Mouse (Mus musculus): ENCODE data around the gene Slc7a7. TPM values are rescaled to one million over a fixed set of nuclear protein-coding genes. Genes with fewer than 3 reads are reported as not detected.
"Not testable (repeated sequence)": the region's sequence is repeated elsewhere in the genome, so short reads cannot be mapped to it uniquely, and the experiment has no call there.

Gene Slc7a7
- polyA plus RNA-seq, 1 experiment from 2014 or later: 5.3 TPM

DNA sequence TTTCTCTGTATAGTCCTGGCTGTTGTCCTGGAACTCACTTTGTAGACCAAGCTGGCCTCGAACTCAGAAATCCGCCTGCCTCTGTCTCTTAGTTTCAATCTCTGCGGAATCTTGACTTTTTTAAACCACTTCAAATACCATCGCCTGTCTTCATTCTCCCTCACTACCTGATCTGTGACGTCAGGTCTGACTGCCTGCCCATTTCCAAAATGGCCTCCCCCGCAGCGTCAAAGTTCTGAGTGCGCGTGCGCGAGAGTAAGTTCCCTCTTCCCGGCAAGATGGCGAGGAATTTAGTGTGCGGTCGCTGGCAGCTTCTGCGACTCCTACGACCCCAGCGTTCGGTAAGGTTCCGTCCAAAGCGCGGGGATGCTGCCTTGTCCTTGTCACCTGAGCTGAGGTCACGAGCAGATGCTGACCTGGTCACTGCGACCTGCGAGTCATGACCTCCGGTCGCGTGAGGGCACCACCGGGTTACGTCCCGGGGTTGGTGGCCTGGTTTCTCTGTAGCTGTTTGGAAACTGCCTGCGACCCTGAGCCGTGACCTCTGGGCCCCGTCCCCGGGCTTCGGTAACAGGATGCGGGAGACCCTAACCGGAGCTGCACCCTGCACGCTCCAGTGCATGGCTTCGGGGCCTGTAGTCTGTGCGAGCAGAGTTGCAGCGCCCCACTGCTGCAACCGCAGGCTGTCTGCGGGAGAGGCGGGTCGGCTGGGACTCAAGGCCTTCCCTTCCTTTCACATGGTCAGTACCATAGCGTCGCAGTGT, 56.8 kb downstream of the Slc7a7 start, which contains the start of gene Oxa1l:
Gene Oxa1l (plus strand): TSS at position 258 of the 764 bp plus-strand sequence.
- Histone ChIP-seq H3K9ac (replicated peaks) (peak within 1 kb of the TSS; percentile 79), H3K27me3 (no peaks in the 10 kb centered on the region), H3K9me3 (no peaks in the 10 kb centered on the region), H3K4me3 (replicated peaks) (peak within 1 kb of the TSS; percentile 66), H3K4me1 (replicated peaks) (peaks cover 21% of the 10 kb centered on the region), H3K27ac (peak within 1 kb of the TSS; percentile 76), H3K36me3 (peaks cover 29% of the 10 kb centered on the region), H3K4me2 (replicated peaks) (peak within 1 kb of the TSS; percentile 76)
- ATAC-seq: peak; percentile 94
- under 1% methylated on average over 48 of the region's 48 CpGs for WGBS

GRCm38 (mm10) chr14:54354406-54354805, 63.2 kb downstream of the Slc7a7 start:
- Histone ChIP-seq H3K4me1 (replicated peaks) (no peaks in the 10 kb centered on the region), H3K4me2 (replicated peaks) (no peak overlapping the region), H3K4me3 (replicated peaks) (no peak overlapping the region), H3K27me3 (no peaks in the 10 kb centered on the region), H3K27ac (no peak overlapping the region), H3K36me3 (no peaks in the 10 kb centered on the region), H3K9me3 (no peaks in the 10 kb centered on the region), H3K9ac (replicated peaks) (no peak overlapping the region)
- no peak for ATAC-seq
- WGBS: 62% methylated on average over 1 of the region's 1 CpGs

- Histone ChIP-seq H3K4me2 (replicated peaks) (no peak overlapping the region), H3K36me3 (no peaks in the 10 kb centered on the region), H3K4me3 (replicated peaks) (no peak overlapping the region), H3K9me3 (no peaks in the 10 kb centered on the region), H3K9ac (replicated peaks) (no peak overlapping the region), H3K27ac (no peak overlapping the region), H3K4me1 (replicated peaks) (no peaks in the 10 kb centered on the region), H3K27me3 (no peaks in the 10 kb centered on the region)
- no peak for ATAC-seq
- 91% methylated on average over 8 of the region's 8 CpGs for WGBS
Observed at GRCm38 (mm10) chr14:54352314-54352713, 65.3 kb downstream of the Slc7a7 start.

DNA sequence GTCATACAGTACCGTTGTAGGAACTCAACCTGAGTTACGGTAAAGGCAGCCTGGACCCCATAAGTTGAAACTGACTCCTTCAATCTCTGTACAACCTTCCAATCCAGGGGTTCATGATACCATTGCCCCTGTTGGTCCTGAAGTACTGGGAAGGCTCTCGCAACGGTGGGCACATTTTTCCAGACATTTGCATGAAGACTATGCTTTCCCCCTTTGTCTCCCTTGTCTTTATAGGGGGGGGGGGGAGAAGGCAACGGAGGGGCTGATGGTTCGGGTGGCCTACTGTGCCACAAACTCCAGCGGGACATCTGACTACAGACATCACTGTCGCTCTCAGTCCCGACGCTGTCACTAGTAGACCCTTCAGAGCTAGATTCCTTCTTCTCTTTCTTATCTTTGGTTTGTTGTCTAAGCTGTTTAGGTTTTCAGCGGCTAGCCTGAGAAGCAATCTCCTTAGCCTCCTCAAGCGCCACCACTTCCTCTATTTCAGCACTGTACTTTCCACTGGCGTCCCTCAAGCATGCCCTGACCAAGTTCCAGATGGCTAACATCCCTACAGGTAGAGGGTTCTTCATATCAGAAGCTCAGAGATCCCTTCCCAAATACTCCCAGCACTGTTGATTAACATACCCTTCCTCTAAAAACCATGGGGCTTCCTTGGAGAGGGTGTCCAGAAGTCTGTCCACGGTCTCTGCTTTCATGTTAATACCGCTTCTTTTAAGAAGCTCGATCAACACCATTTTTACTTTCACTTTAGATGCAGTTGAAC, 66.6 kb downstream of the Slc7a7 start:
- 91% methylated on average over 16 of the region's 16 CpGs for WGBS

DNA sequence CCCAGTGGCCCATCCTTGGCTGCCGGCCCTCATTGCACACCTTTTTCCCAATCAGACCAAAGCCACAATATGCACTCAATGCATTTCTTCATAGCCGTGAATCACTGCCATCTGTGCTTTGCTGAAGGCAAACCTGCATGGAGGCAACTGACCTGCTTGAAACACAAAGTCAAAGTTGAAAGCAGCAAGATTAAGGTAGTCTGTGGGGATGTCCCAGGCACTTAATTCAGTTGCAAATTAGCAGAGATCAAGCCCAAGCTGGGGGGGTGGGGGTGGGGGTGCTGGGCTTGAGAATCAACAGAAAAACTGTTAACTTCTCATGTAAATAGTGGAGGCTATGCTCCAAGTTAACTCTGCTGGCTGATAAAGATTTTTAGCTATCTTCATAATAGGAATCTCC, 75.8 kb downstream of the Slc7a7 start:
- not testable (repeated sequence) for H3K27me3 ChIP-seq; ATAC-seq; H3K4me3 ChIP-seq (replicated peaks); H3K4me1 ChIP-seq (replicated peaks); H3K27ac ChIP-seq; H3K9me3 ChIP-seq; H3K9ac ChIP-seq (replicated peaks); H3K4me2 ChIP-seq (replicated peaks); H3K36me3 ChIP-seq
- 40% methylated on average over 2 of the region's 2 CpGs for WGBS

More for the DNA sequence above, 66.6 kb downstream of the Slc7a7 start:
- H3K36me3 ChIP-seq; H3K27ac ChIP-seq; H3K9me3 ChIP-seq; H3K27me3 ChIP-seq; H3K4me3 ChIP-seq (replicated peaks); H3K4me2 ChIP-seq (replicated peaks); H3K4me1 ChIP-seq (replicated peaks); ATAC-seq; H3K9ac ChIP-seq (replicated peaks): not testable (repeated sequence)

DNA sequence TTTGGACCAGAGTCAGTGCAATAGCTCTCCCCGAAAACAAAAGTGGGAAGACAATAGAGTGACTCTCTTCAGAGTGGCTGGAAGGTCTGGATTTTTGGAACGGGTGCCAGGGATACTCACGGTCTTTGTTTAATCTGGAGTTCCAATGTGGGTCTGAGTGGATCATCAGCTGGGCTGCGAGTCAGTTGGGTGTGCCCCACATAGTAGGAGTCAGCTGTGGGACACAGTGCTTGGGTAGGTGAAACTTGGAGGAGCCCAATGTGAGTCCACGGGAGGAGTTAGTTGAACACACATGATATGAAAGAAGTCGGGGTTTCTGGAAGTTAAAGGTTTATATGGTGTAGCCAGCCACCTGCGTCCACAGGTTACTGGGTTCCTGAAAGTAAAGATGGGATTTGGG, 76.7 kb downstream of the Slc7a7 start:
- Histone ChIP-seq H3K27me3 (no peaks in the 10 kb centered on the region), H3K4me3 (replicated peaks) (no peak overlapping the region), H3K4me1 (replicated peaks) (no peaks in the 10 kb centered on the region), H3K9me3 (no peaks in the 10 kb centered on the region), H3K9ac (replicated peaks) (no peak overlapping the region), H3K4me2 (replicated peaks) (no peak overlapping the region), H3K36me3 (no peaks in the 10 kb centered on the region), H3K27ac (no peak overlapping the region)
- ATAC-seq: no peak
- 60% methylated on average over 7 of the region's 7 CpGs for WGBS

DNA sequence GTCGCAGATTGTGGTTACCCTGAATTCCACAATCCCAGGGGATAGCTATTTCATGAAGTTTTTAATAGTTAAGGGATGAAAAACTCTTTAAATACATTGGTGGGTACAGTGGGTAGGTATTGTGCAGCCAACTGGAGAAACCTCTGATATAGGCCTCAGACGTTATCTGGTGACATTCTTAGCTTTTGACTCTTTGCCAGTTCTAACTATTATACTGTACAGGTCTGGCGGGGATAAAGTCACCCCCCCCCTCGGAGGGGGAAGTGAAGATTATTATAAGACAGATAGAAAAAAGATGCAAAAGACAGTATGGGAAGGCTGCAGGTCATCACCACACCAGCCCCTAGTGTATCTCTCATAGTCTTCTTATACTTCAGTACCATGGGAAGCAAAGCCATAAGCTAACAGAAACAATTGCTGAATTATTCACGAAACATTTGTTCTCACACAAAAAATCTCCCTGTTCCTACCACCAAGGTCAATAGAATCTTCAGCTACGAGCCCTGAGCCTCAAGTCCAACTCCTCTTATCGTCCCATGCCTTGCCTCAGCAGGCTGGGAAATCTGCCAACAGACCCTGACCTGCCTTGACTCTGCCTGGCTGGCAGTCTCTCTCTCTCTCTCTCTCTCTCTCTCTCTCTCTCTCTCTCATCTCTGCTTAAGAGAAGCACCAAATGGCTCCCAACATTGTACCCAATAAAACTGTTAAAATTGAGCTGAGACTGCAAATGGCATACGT, 84.0 kb downstream of the Slc7a7 start:
- Histone ChIP-seq H3K27me3 (no peaks in the 10 kb centered on the region), H3K4me3 (replicated peaks) (no peak overlapping the region), H3K4me1 (replicated peaks) (peaks cover 10% of the 10 kb centered on the region; the same call in 1 of the 2 replicates), H3K9me3 (no peaks in the 10 kb centered on the region), H3K27ac (no peak overlapping the region), H3K4me2 (replicated peaks) (no peak overlapping the region), H3K36me3 (no peaks in the 10 kb centered on the region), H3K9ac (replicated peaks) (no peak overlapping the region)
- 80% methylated on average over 8 of the region's 8 CpGs for WGBS
- no peak for ATAC-seq

DNA sequence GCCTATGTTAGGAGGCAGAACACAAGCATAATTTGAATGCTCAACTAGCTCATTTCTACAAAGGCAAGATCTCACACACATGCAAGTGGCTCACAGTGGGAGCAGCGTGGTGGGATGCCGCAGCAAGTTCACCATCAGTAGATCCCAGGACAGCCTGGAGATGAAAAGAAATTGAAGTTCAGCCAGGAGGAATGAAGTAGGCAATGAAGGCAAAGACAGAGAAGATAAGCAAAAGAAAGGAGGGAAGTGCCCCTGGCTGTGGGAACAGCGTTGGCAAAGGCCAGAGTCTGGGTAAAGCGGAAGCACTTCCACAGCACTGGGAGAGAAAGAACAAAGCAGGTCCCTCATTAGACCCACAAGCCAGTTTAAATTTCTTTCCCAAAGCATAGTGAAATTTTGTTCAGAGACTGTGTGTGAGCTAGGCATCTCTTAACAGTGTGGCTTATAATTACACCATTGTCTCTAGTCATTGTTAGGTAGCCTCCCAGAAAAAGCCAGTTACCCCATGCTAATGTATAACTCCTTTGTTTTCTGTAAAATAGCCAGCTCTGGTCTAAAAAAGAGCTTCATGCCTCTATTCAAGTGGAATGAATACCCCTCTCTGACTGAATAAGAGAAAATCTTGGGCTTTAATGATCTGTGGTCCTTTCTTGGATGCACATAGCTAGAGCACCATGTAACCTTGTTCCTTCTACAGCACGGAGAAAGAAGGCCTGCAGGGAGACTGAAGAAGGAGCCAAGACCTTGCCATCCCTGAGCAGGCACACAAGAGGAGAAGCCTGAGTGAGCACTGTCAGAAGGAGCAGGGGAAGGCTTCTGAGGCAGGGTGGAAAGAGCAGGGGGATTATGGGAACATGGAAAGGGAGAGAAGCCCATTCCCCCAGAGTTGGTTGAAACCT, 85.2 kb downstream of the Slc7a7 start:
- Histone ChIP-seq H3K27me3 (no peaks in the 10 kb centered on the region), H3K36me3 (no peaks in the 10 kb centered on the region), H3K27ac (peak overlapping the region; percentile 30), H3K4me1 (replicated peaks) (peaks cover 10% of the 10 kb centered on the region; the same call in 1 of the 2 replicates), H3K9me3 (no peaks in the 10 kb centered on the region), H3K4me2 (replicated peaks) (no peak overlapping the region), H3K9ac (replicated peaks) (no peak overlapping the region), H3K4me3 (replicated peaks) (no peak overlapping the region)
- peak; percentile 63 for ATAC-seq
- 41% methylated on average over 5 of the region's 5 CpGs for WGBS

DNA sequence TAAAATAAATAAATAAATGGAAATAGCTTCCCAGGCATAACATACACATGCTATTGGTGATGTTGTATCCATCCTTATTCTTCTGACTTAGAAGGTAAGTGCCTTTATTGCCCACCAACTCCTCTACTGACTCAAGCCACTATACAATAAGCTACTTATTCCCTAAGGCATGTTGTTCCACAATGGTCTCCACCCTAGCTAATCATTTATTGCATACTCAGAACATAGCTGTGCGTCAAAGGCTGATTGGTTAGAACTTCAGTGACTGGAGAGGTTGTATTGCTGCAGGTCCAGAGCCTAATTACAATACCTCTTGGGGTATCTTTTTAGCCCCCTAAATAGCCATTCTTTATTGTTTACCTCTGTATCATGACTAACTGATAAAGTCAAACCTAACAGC, 86.4 kb downstream of the Slc7a7 start:
- H3K9ac ChIP-seq (replicated peaks): no peak overlapping the region
- peaks cover 10% of the 10 kb centered on the region; the same call in 1 of the 2 replicates for H3K4me1 ChIP-seq (replicated peaks)
- no peak overlapping the region for H3K27ac ChIP-seq
- no peak overlapping the region for H3K4me2 ChIP-seq (replicated peaks)
- no peak overlapping the region for H3K4me3 ChIP-seq (replicated peaks)
- H3K9me3 ChIP-seq: no peaks in the 10 kb centered on the region
- H3K27me3 ChIP-seq: no peaks in the 10 kb centered on the region
- no peaks in the 10 kb centered on the region for H3K36me3 ChIP-seq
- WGBS: 89% methylated on average over 1 of the region's 1 CpGs
- ATAC-seq: no peak

DNA sequence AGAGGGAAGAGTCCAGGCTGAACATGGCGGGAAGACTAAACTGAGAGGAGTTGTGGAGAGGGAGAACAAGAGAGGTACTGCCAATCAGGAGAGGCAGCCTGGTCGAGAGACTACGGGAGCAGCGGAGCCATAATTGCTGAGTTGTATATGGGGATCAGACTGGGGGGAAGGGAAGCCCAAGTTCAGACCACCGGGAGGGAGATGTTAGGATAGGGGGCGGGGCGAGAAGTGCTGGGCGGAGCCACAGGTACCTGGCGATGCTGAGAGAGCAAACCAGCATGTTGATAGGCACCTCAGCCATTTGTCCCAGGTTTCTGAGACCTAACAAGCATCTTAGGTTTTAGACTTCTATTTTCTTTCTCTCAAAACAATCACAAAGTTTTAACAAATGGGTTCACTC, 88.4 kb downstream of the Slc7a7 start:
- H3K36me3 ChIP-seq: no peaks in the 10 kb centered on the region
- H3K4me1 ChIP-seq (replicated peaks): peaks cover 10% of the 10 kb centered on the region; the same call in 1 of the 2 replicates
- ATAC-seq: no peak
- WGBS: 62% methylated on average over 9 of the region's 9 CpGs
- no peak overlapping the region for H3K9ac ChIP-seq (replicated peaks)
- no peaks in the 10 kb centered on the region for H3K27me3 ChIP-seq
- no peak overlapping the region for H3K27ac ChIP-seq
- H3K9me3 ChIP-seq: no peaks in the 10 kb centered on the region
- no peak overlapping the region for H3K4me2 ChIP-seq (replicated peaks)
- H3K4me3 ChIP-seq (replicated peaks): no peak overlapping the region

GRCm38 (mm10) chr14:54328548-54328947, 89.0 kb downstream of the Slc7a7 start:
- H3K4me3 ChIP-seq (replicated peaks): no peak overlapping the region
- no peak overlapping the region for H3K4me2 ChIP-seq (replicated peaks)
- WGBS: 84% methylated on average over 2 of the region's 2 CpGs
- H3K9me3 ChIP-seq: no peaks in the 10 kb centered on the region
- peaks cover 9% of the 10 kb centered on the region; the same call in 1 of the 2 replicates for H3K4me1 ChIP-seq (replicated peaks)
- no peak for ATAC-seq
- no peaks in the 10 kb centered on the region for H3K36me3 ChIP-seq
- no peaks in the 10 kb centered on the region for H3K27me3 ChIP-seq
- no peak overlapping the region for H3K27ac ChIP-seq
- H3K9ac ChIP-seq (replicated peaks): no peak overlapping the region

Measured in midbrain, embryonic 13.5 days (tissue).